Mouse (Mus musculus): ENCODE results near the gene Tirap.
"Not testable (repeated sequence)": the region's sequence is repeated elsewhere in the genome, so short reads cannot be mapped to it uniquely, and the experiment has no call there.

Gene Tirap

DNA sequence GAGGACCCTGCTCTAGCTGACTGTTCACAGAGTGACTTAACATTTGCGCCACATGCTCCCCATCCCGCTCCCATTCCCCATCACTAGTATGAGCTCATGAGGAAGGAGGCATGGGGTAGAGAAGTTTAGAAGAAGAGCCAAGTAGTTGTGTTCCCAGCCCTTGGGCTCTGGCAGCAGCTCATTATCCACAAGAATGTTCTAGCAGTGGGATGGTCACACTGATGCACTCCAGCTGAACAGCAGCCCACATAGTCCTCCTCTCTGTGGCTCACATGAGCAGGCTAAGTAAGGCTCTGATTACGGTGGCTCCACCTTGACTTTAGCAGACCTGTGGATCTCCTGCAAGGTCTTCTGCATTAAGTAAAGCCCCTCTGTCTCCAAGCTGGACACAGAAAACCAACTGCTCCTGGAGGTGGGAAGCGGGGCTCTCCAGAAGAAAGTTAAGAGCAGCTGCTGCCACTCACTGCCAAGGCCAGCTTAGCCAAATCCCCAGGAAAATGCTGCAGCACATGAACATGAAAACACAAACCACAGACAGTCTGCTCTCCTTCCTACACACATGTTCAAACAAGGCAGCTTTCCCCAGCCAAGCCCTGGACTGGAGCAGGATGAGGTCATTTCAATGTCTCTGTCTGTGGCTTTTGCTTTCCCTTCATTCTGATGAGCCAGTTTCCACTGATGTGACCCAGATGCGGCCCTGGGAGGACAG lies 43.9 kb downstream of the Tirap start:
- DNase-seq (ENCODE audit: extremely low read depth, insufficient read length, low spot score), result peak; percentile 38

DNA sequence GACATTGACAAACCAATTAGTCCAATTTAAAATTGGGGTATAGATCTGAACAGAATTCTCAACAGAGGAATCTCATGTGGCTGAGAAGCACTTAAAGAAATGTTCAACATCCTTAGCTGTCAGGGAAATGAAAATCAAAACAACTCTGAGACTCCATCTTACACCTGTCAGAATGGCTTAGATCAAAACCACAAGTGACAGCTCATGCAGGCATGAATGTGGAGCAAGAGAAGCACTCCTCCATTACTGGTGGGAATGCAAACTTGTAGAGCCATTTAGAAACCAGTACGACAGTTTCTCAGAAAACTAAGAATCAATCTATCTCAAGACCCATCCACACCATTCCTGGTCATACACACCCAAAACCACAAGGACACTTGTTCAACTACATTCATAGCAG lies 47.2 kb downstream of the Tirap start:
- DNase-seq (ENCODE audit: extremely low read depth, insufficient read length, low spot score), result peak; percentile 20

DNA sequence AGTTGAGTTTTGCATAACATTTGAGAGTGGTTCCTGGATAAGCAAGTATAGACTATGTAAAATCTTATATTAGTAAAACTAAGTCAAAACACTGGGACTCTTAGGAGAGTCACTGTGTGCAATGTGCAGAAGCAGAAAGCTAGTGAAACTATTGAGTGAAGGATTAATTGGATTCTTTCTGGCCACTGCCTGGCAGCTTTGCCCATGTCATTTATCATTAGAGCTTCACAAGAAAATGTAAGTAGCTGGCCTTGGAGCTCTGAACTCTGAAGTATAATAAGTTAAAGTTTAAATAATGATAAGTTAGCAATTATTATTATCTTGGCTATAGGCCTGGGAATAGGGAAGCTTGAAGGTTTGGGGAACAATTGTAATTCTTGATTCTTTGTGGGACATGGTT lies 51.3 kb downstream of the Tirap start:
- DNase-seq (ENCODE audit: extremely low read depth, insufficient read length, low spot score), result not testable (repeated sequence)

DNA sequence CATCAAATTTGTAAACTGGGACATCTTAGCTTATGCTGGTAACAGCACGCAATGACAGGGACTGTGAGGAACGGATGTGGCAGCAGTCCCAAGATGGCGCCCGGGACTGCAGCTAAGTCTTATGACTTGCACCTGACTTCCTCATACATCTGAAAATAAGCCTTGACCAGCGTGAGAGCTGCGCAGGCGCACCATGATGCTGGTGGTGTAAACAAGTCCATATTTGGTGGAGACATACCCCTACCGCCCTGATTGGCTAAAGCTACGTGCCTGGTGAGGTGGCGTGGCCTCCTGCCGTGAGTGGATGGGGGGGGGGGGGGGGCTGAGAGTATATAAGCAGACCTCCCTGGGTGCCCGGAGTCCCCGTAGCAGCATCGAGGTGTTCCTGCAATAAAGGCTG lies 52.8 kb downstream of the Tirap start:
- DNase-seq (ENCODE audit: extremely low read depth, insufficient read length, low spot score), result not testable (repeated sequence)

DNA sequence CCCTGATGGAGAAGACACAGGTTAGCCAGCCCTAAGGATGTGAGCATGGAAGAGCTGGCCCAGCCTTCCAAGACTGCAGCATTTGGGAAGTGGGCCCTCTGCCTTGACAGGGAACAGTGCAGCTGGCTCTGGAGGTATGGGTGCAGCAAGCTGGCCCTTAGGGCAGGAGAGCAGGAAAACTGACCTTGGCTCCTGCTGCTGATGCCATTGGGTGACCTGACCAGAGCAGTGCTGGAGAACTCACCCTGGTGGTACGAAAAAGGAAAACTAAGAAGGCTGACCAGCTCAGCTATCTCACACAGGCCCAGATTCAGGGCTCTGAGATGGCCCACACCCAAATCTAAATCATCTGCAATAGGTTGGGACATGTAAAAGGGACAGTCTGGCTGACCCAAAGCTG lies 54.3 kb downstream of the Tirap start:
- no peak for DNase-seq (ENCODE audit: extremely low read depth, insufficient read length, low spot score)

DNA sequence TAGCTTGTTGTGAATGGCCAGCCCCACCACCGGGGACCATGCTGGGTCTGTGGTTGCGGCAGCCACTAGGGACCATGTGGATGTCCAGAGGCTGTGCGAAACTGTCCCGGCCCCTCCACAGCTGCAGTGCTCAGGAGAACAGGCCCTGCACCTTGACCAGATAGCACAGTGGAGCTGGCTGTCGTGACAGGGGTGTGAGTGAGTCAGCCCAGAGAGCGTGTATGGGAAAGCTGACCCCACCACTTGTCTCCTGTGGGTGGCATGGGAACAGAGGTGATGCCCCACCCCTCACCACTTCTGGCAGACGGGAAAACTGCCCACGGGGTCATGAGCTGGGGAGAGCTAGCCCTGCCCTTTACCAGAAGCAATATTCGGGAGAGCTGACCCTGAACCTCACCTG lies 55.0 kb downstream of the Tirap start:
- no peak for DNase-seq (ENCODE audit: extremely low read depth, insufficient read length, low spot score)

DNA sequence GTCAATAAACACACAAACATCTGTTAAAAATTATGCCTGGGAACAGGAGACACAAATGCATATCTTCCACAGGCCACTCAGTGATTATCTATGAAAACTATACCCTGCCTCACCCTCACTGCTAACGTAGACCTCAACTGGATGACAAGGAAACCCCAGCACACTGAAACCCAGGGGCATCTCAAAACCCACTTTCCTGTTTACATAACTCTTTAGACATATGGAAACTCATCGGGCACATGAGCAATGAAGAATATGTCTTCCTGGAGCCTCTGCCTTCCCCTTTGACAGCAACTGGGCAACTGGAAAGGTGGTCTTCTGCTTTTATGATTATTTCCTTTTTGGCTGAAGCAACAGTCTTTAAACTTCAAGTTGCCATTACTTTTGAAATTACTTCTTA lies 57.9 kb downstream of the Tirap start:
- DNase-seq (ENCODE audit: extremely low read depth, insufficient read length, low spot score), result no peak

DNA sequence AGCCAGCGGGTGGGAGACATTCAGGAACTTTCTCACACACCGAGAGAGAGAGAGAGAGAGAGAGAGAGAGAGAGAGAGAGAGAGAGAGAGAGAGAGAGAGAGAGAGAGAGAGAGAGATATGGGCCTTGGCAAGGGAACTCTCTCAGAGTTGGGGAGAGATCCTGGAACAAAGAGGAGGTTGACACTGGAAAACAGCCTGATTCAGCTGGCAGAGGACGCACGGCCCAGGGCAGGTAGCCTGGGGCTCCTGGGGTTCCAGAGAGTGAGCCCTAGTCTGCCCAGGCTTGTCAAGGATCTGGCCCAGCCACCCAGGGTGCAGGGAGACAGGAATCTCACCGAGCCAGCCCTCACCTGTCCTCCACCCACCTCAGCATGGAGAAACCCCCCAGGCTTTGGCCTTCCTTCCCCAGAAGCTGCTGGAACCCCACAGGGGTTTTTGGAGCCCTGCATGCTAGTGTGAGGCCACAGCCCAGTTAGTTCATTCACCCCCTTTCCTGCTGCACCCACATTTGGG lies 60.8 kb downstream of the Tirap start:
- no peak for DNase-seq (ENCODE audit: extremely low read depth, insufficient read length, low spot score)

DNA sequence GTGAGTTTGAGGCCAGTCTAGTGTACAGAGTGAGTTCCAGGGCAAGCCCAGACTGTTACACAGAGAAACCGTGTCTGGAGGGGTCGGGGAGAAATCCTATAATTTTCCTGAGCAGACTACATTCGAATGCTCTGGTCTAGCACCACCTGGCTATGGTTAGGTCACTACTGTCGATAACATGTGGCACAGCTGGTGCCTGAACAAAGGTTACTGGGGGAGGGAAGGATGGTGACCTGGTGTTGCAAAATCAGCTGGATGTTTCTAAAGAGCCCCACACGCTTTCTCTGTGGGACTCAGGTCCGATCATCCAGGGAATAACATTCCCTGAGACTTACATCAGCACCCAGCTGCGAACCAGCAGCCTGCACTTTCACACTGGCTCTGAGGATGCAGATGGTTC lies 62.1 kb downstream of the Tirap start:
- DNase-seq (ENCODE audit: extremely low read depth, insufficient read length, low spot score), result no peak

DNA sequence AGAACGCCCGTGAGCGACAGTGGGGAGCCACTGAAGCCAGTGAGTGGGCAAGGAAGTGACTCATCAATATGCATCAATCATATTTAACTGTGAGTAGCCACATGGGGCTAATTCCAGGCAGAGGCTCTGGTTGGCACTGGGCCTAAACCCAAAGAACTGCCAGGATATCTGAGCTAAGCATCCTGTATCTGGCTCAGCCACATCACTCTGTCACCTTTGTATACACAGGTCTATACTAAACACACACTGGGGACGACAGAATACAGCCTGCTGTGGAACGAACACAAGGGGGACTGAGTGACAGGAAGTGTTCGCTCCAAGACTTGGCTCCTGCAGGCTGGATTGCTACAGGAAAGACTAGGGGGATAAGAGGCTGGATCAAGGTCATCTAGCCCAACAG lies 64.5 kb downstream of the Tirap start:
- DNase-seq (ENCODE audit: extremely low read depth, insufficient read length, low spot score), result peak; percentile 40

All from 3134 (cell line).